Mouse (Mus musculus) embryonic fibroblast, embryonic 13.5 days (primary cell): ENCODE results near the gene Nav2.

Experiments
- CTCF ChIP-seq: IDR thresholded peaks from 2 replicates; pipeline ENCODE4 v1.5.1; 2011; ENCODE audit warnings: mild to moderate bottlenecking, control low read depth, low read length, moderate library complexity, borderline replicate concordance; ENCODE audit not compliant: insufficient read depth
- POLR2A ChIP-seq: IDR thresholded peaks from 2 replicates; pipeline ENCODE4 v1.6.1; 2011; ENCODE audit warnings: low read depth, mild to moderate bottlenecking, control low read depth, low read length, moderate library complexity

DNA sequence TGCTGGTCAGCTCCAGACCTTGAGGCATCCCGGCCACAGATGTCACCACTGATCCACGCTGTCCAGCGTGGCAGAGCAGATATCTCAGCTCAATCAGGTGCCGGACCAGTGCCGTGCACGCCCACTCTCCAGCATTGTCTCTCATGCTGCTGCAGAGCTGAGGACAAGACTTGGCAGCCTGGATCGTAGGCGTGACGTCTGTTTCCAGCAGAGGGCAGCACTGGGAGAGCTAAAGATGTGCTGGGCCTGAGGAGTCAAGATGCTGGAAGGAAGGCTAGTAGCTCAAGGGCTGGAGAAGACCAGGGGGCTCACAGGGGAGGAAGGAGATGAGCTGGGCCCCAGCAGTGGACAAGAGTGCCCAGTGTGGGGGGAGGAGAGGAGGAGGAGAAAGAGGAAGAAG lies 341.5 kb downstream of the Nav2 start:
- TF ChIP-seq CTCF (peak; percentile 96), POLR2A (no peak)
